Mouse (Mus musculus): ENCODE data around the gene Eral1. TPM values are rescaled to one million over a fixed set of nuclear protein-coding genes. Genes with fewer than 3 reads are reported as not detected.
A peak's percentile ranks its signal among the peaks of the same experiment; 100 is the strongest.

Eral1 gene
- total RNA-seq, 2 experiments from 2014 or later, result 19.3 to 20.6 TPM

DNA sequence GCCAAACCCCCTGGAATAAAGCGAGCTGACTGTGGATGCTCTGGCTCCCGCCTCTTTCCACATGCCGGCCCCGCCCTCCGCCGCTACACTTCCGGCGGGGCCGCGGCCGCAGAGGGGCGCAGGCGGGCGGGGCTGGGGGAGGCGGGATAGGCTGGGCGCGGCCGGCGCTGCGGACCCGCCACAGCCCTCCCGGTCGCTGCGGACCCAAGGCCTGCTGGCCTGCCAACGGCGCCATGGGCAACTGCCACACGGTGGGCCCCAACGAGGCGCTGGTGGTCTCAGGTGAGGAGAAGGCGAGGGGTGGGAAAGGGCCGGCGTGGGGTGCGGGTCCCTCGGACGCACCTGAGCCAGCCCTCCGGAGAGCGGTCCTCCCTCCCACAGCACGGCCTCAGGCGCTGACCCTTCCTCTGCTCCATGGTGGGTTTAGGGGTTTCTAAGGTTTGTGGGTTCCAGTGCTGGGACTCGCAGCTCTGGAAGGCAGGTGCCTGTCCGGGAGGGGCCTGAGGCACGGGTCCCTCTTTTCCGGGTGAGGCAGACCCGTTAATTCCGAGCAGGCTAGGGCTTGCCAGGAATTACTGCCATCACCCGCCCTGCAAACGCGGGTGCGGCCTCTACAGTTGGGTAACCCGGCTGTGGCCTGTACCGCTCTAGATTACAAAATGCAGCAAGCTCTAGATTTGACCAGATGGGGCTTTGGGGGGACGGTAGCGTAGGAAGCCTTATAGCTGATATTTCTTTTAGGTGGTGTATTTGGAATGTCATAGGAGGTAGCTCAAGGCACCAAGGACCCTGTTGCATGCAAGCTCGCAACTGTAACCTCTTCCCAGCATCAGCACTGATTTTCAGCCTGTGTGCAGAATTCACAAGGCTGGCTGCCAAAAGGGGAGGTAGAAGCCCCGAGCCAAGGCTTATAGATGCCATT, 42.1 kb downstream of the Eral1 start, which contains the start of gene Flot2:
Gene Flot2 (plus strand): TSS at position 101 of the 922 bp plus-strand sequence.
- peak; percentile 67 for DNase-seq

DNA sequence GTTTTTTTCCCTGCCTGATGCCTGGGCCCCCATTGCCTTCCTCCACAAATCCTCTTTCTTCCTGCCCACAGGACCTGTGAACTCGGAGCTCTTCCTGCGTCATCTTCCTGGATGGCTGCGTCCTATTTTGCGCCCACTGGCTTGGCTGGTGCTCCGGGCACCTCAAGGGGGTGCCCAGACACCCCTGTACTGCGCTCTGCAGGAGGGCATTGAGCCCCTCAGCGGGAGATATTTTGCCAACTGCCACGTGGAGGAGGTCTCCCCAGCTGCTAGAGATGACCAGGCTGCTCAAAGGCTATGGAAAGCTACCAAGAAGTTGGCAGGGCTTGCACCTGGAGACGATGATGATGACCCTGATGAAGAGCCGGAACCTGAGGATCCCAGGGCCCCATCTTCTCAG, 43.4 kb downstream of the Eral1 start:
- DNase-seq, result no peak

DNA sequence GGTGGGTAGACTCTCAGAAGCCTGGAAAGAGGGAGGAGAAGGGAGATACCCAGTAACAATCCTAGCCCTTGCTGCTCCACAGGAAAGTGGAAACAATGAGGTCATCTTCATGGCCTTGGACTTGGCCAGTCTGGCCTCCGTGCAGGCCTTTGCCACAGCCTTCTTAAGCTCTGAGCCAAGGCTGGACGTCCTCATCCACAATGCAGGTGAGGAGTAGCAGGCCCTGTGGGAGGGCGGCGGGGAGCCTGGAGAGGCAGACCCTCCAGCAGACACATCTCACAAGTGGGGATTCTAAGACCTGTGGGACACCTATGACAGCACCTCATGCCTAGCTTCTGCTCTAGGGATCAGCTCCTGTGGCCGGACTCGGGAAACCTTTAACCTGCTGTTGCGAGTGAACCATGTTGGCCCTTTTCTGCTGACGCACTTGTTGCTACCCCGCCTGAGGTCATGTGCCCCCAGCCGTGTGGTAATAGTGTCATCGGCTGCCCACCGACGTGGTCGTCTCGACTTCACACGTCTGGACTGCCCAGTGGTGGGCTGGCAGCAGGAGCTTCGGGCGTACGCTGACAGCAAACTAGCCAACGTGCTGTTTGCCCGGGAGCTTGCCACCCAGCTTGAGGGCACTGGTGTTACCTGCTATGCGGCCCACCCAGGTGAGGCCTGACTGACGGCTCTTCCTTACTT, 46.1 kb downstream of the Eral1 start:
- DNase-seq, result no peak

DNA sequence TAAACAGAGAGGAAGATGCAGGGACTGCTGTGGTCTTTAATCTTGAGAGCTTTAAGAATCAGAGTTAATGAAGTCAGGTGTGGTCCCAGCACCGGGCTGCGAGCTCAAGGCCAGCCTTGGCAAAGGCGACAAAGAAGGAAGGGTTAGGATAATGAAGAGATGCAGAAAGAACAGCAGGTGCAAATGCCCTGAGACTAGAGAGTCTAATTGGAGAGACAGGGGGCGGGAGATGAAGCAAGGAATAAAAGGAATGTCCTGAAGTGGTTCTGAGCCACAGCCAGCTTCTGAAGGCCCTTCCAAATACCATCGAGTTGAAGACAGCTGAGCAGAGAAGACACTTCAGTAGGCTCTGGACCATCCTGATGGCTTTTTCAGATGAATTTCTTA, 47.4 kb downstream of the Eral1 start:
- no peak for DNase-seq

DNA sequence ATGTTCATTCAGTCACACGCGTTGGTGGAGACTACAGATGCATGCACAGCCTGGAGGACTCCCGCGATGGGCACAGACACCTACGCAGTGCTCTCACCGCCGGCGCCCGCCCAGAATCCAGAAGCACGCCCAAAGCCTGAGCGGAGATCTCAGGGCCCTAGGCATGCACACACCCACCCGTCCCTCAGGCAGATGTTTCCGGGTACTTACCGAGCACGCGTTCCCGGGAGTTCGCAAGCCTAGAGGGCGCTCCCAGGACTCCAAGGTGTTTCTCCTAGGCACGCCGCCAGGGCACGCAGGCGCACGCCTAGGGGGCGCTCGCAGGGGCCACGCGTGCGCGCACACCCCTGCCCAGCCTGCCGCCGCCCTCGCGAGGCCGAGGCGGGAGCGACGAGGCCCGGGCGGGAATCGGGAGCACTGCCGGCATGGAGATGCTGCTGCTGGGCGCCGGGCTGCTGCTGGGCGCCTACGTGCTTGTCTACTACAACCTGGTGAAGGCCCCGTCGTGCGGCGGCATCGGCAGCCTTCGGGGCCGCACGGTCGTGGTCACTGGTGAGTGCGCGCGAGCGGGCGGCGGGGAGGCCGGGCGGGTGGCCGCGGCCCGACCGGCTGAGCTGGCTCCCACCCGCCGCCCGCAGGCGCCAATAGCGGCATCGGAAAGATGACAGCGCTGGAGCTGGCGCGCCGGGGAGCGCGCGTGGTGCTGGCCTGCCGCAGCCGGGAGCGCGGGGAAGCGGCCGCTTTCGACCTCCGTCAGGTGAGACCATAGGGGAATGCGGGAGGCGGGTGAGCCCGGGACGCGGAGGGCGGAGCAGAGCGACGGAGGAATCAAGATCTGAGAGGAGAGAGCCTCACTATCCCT, 48.0 kb downstream of the Eral1 start, which contains the start of gene Dhrs13:
Gene Dhrs13 (plus strand): TSS at position 334 of the 862 bp plus-strand sequence.
- peak; percentile 86 for DNase-seq

DNA sequence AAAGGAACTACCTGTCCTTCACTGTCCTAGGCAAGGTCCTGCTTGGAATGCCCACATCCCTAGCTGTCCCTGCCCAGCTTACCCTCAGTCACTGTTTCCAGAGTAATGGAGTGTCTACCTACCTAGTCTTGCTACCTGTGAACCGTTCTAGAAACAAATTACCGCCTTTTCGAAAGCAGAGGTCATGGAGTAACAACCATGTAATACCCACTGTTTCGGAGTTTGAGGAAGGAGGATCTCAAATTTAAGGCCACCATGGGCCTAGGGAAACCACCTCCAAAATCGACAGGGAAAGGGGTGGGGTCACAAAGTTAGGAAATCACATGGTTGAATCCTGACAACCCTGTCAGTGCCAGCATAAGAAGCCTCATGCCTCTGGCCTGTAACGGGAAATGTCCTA, 48.8 kb downstream of the Eral1 start:
- DNase-seq, result no peak

DNA sequence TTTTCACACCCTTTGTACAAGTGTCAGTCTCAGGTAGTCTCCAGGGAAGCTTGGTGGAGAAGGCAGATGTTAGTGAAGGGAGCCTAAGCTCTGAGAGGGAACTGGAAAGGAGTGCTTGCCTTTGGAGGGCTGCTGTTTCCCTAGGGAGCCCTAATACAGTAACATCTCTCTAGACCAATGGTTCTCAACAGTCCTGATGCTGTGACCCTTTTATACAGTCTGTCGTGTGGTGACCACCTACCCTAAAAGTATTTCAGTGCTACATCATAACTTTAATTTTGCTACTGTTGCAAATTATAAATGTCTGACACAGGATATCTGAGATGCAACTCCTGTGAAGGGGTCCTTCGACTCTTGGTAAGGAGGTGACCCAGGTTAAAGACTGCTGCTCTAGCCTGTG, 49.6 kb downstream of the Eral1 start:
- no peak for DNase-seq

DNA sequence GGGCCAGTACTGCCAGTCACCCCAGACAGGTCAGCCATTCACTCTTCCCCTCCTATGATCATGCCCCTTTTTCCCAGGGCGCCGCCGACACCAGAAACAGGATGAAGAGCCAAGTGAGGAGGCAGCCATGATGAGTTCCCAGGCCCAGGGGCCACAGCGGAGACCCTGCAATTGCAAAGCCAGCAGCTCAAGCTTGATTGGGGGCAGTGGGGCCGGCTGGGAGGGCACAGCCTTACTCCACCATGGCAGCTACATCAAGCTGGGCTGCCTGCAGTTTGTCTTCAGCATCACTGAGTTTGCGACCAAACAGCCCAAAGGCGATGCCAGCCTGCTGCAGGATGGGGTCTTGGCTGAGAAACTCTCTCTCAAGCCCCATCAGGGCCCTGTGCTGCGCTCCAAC, 50.9 kb downstream of the Eral1 start:
- DNase-seq, result no peak

DNA sequence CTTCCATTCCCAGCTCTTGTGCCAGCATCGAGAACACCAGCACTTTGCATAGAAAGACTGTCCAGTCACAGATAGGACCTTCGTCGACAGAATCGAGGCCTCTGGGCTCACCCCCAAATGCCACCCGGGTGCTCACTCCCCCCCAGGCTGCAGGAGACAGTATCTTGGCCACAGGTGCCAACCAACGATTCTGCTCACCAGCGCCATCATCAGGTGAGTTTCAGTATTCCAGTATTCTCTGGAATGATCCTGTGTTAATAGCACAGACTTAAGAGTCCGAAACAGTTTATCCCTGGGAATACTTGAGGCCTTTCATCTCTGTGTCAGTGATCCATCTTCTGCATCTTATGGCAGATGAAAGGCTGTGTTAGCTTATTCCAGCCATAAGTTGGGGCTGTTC, 56.6 kb downstream of the Eral1 start:
- no peak for DNase-seq

Small RNA genes within 50 kb of the gene (microRNA-seq; reads per million reads assigned to microRNA genes)
- 98.7 to 164 reads per million in 2 experiments for gene Mir144 (ENCODE audit: borderline replicate concordance in 2 of 2)
- 0 reads per million in 2 experiments for gene Mir451a (ENCODE audit: borderline replicate concordance in 2 of 2)
- gene Mir451b (ENCODE audit: borderline replicate concordance in 2 of 2), result 0 reads per million in 2 experiments

Other genes starting within 250 kb of the Eral1 start
- gene Pipox, start 186.3 kb downstream of the Eral1 start, total RNA-seq (2021), result under 1 TPM in 1 of 2 experiments, not detected in 1; 0.16 TPM
- gene Sez6, start 149.6 kb downstream of the Eral1 start, total RNA-seq (2021), result under 1 TPM in 1 of 2 experiments, not detected in 1; 0.16 TPM
- 10 to 100 TPM; 14.2 to 18.2 TPM for gene Phf12, start 97.6 kb downstream of the Eral1 start, total RNA-seq (2021)
- 1 to 10 TPM in 1 of 2 experiments, under 1 TPM in 1; 0.59 to 1.1 TPM for gene Dhrs13, start 48.1 kb downstream of the Eral1 start, total RNA-seq (2021)
- gene Flot2, start 42.5 kb downstream of the Eral1 start, total RNA-seq (2021), result 10 to 100 TPM; 54.8 to 55.7 TPM
- gene Fam222b, start 14.3 kb upstream of the Eral1 start, total RNA-seq (2021), result 1 to 10 TPM; 5.4 to 5.8 TPM
- gene Traf4, start 85.2 kb upstream of the Eral1 start, total RNA-seq (2021), result 1 to 10 TPM; 2.9 to 4.0 TPM
- gene Nek8, start 96.3 kb upstream of the Eral1 start, total RNA-seq (2021), result 1 to 10 TPM in 1 of 2 experiments, under 1 TPM in 1; 0.99 to 1.2 TPM
- gene Tlcd1, start 96.3 kb upstream of the Eral1 start, total RNA-seq (2021), result 1 to 10 TPM; 1.9 to 2.4 TPM
- 100 to 1,000 TPM; 715 to 745 TPM for gene Rpl23a, start 103.2 kb upstream of the Eral1 start, total RNA-seq (2021)
- gene Rab34, start 108.0 kb upstream of the Eral1 start, total RNA-seq (2021), result 1 to 10 TPM; 5.0 to 7.3 TPM
- gene Proca1, start 113.0 kb upstream of the Eral1 start, total RNA-seq (2021), result 1 to 10 TPM in 1 of 2 experiments, under 1 TPM in 1; 0.28 to 1.3 TPM
- 10 to 100 TPM; 37.4 to 47.4 TPM for gene Sdf2, start 165.4 kb upstream of the Eral1 start, total RNA-seq (2021)
- gene Supt6, start 165.6 kb upstream of the Eral1 start, total RNA-seq (2021), result 10 to 100 TPM; 22.2 to 22.6 TPM
- gene 2610507B11Rik, start 181.4 kb upstream of the Eral1 start, total RNA-seq (2021), result 100 to 1,000 TPM; 206 to 226 TPM
- 1 to 10 TPM in 1 of 2 experiments, under 1 TPM in 1; 0.82 to 1.4 TPM for gene BC030499, start 210.5 kb upstream of the Eral1 start, total RNA-seq (2021)
- gene Spag5, start 221.1 kb upstream of the Eral1 start, total RNA-seq (2021), result 1 to 10 TPM; 3.1 to 4.2 TPM
- gene Aldoc, start 242.6 kb upstream of the Eral1 start, total RNA-seq (2021), result 1 to 10 TPM; 2.5 to 2.6 TPM
- 10 to 100 TPM; 18.3 to 20.4 TPM for gene Pigs, start 248.0 kb upstream of the Eral1 start, total RNA-seq (2021)